Mouse (Mus musculus): ENCODE data around the gene Btd. TPM values are rescaled to one million over a fixed set of nuclear protein-coding genes. Genes with fewer than 3 reads are reported as not detected.

The Btd gene
- polyA plus RNA-seq, 1 experiment = 7.0 TPM

GRCm38 (mm10) chr14:31665566-31665940, 24.7 kb downstream of the Btd start:
- Histone ChIP-seq H3K4me3 (ENCODE audit: low read depth, low read length) (no peak overlapping the region), H3K9ac (ENCODE audit: low read depth, poor library complexity, severe bottlenecking) (no peak overlapping the region), H3K36me3 (ENCODE audit: control insufficient read depth, insufficient read depth, low read length, poor library complexity, severe bottlenecking) (no peaks in the 10 kb centered on the region), H3K27me3 (ENCODE audit: control insufficient read depth, insufficient read depth, low read length, poor library complexity, severe bottlenecking) (no peaks in the 10 kb centered on the region), H3K27ac (ENCODE audit: insufficient read depth, low read length) (no peak overlapping the region), H3K9me3 (replicated peaks; ENCODE audit: control insufficient read depth, insufficient read depth, low read length, poor library complexity, severe bottlenecking) (no peaks in the 10 kb centered on the region), H3K4me1 (ENCODE audit: control insufficient read depth, insufficient read depth, low read length) (no peaks in the 10 kb centered on the region)
- TF ChIP-seq POLR2A (IDR thresholded peaks at IDR 0.05; ENCODE audit: insufficient read depth, low read length) (no peak), CTCF (IDR thresholded peaks at IDR 0.05; ENCODE audit: low read depth, low read length) (no peak), EP300 (IDR thresholded peaks at IDR 0.05; ENCODE audit: insufficient read depth, low read depth, low read length) (no peak)

GRCm38 (mm10) chr14:31666931-31667705, 26.3 kb downstream of the Btd start:
- H3K27ac ChIP-seq (ENCODE audit: insufficient read depth, low read length) = no peak overlapping the region
- TF ChIP-seq EP300 (IDR thresholded peaks at IDR 0.05; ENCODE audit: insufficient read depth, low read depth, low read length) (no peak), CTCF (IDR thresholded peaks at IDR 0.05; ENCODE audit: low read depth, low read length) (no peak), POLR2A (IDR thresholded peaks at IDR 0.05; ENCODE audit: insufficient read depth, low read length) (no peak)

GRCm38 (mm10) chr14:31667741-31668140, 26.9 kb downstream of the Btd start:
- Histone ChIP-seq H3K4me3 (ENCODE audit: low read depth, low read length) (no peak overlapping the region), H3K9ac (ENCODE audit: low read depth, poor library complexity, severe bottlenecking) (no peak overlapping the region), H3K4me1 (ENCODE audit: control insufficient read depth, insufficient read depth, low read length) (no peaks in the 10 kb centered on the region), H3K9me3 (replicated peaks; ENCODE audit: control insufficient read depth, insufficient read depth, low read length, poor library complexity, severe bottlenecking) (no peaks in the 10 kb centered on the region), H3K36me3 (ENCODE audit: control insufficient read depth, insufficient read depth, low read length, poor library complexity, severe bottlenecking) (no peaks in the 10 kb centered on the region), H3K27ac (ENCODE audit: insufficient read depth, low read length) (no peak overlapping the region), H3K27me3 (ENCODE audit: control insufficient read depth, insufficient read depth, low read length, poor library complexity, severe bottlenecking) (no peaks in the 10 kb centered on the region)
- TF ChIP-seq POLR2A (IDR thresholded peaks at IDR 0.05; ENCODE audit: insufficient read depth, low read length) (no peak), EP300 (IDR thresholded peaks at IDR 0.05; ENCODE audit: insufficient read depth, low read depth, low read length) (no peak), CTCF (IDR thresholded peaks at IDR 0.05; ENCODE audit: low read depth, low read length) (no peak)

More at GRCm38 (mm10) chr14:31666931-31667705, 26.3 kb downstream of the Btd start:
- Histone ChIP-seq H3K4me3 (ENCODE audit: low read depth, low read length) (no peak overlapping the region), H3K9me3 (replicated peaks; ENCODE audit: control insufficient read depth, insufficient read depth, low read length, poor library complexity, severe bottlenecking) (no peaks in the 10 kb centered on the region), H3K27me3 (ENCODE audit: control insufficient read depth, insufficient read depth, low read length, poor library complexity, severe bottlenecking) (no peaks in the 10 kb centered on the region), H3K4me1 (ENCODE audit: control insufficient read depth, insufficient read depth, low read length) (no peaks in the 10 kb centered on the region), H3K9ac (ENCODE audit: low read depth, poor library complexity, severe bottlenecking) (no peak overlapping the region), H3K36me3 (ENCODE audit: control insufficient read depth, insufficient read depth, low read length, poor library complexity, severe bottlenecking) (no peaks in the 10 kb centered on the region)

- Histone ChIP-seq H3K27ac (ENCODE audit: insufficient read depth, low read length) (no peak overlapping the region), H3K4me1 (ENCODE audit: control insufficient read depth, insufficient read depth, low read length) (no peaks in the 10 kb centered on the region)
Measured at GRCm38 (mm10) chr14:31668326-31668725, 27.5 kb downstream of the Btd start.

GRCm38 (mm10) chr14:31669161-31669611, 28.4 kb downstream of the Btd start:
- Histone ChIP-seq H3K27me3 (ENCODE audit: control insufficient read depth, insufficient read depth, low read length, poor library complexity, severe bottlenecking) (no peaks in the 10 kb centered on the region), H3K27ac (ENCODE audit: insufficient read depth, low read length) (no peak overlapping the region), H3K36me3 (ENCODE audit: control insufficient read depth, insufficient read depth, low read length, poor library complexity, severe bottlenecking) (no peaks in the 10 kb centered on the region), H3K9ac (ENCODE audit: low read depth, poor library complexity, severe bottlenecking) (no peak overlapping the region), H3K4me3 (ENCODE audit: low read depth, low read length) (no peak overlapping the region), H3K9me3 (replicated peaks; ENCODE audit: control insufficient read depth, insufficient read depth, low read length, poor library complexity, severe bottlenecking) (no peaks in the 10 kb centered on the region), H3K4me1 (ENCODE audit: control insufficient read depth, insufficient read depth, low read length) (no peaks in the 10 kb centered on the region)
- TF ChIP-seq POLR2A (IDR thresholded peaks at IDR 0.05; ENCODE audit: insufficient read depth, low read length) (no peak), EP300 (IDR thresholded peaks at IDR 0.05; ENCODE audit: insufficient read depth, low read depth, low read length) (no peak), CTCF (IDR thresholded peaks at IDR 0.05; ENCODE audit: low read depth, low read length) (no peak)

More at GRCm38 (mm10) chr14:31668326-31668725, 27.5 kb downstream of the Btd start:
- Histone ChIP-seq H3K9ac (ENCODE audit: low read depth, poor library complexity, severe bottlenecking) (no peak overlapping the region), H3K36me3 (ENCODE audit: control insufficient read depth, insufficient read depth, low read length, poor library complexity, severe bottlenecking) (no peaks in the 10 kb centered on the region), H3K27me3 (ENCODE audit: control insufficient read depth, insufficient read depth, low read length, poor library complexity, severe bottlenecking) (no peaks in the 10 kb centered on the region), H3K9me3 (replicated peaks; ENCODE audit: control insufficient read depth, insufficient read depth, low read length, poor library complexity, severe bottlenecking) (no peaks in the 10 kb centered on the region), H3K4me3 (ENCODE audit: low read depth, low read length) (no peak overlapping the region)
- TF ChIP-seq POLR2A (IDR thresholded peaks at IDR 0.05; ENCODE audit: insufficient read depth, low read length) (no peak), EP300 (IDR thresholded peaks at IDR 0.05; ENCODE audit: insufficient read depth, low read depth, low read length) (no peak), CTCF (IDR thresholded peaks at IDR 0.05; ENCODE audit: low read depth, low read length) (no peak)
